ENCODE assay signal across 9 mouse cellular contexts in the genomic region with DNA sequence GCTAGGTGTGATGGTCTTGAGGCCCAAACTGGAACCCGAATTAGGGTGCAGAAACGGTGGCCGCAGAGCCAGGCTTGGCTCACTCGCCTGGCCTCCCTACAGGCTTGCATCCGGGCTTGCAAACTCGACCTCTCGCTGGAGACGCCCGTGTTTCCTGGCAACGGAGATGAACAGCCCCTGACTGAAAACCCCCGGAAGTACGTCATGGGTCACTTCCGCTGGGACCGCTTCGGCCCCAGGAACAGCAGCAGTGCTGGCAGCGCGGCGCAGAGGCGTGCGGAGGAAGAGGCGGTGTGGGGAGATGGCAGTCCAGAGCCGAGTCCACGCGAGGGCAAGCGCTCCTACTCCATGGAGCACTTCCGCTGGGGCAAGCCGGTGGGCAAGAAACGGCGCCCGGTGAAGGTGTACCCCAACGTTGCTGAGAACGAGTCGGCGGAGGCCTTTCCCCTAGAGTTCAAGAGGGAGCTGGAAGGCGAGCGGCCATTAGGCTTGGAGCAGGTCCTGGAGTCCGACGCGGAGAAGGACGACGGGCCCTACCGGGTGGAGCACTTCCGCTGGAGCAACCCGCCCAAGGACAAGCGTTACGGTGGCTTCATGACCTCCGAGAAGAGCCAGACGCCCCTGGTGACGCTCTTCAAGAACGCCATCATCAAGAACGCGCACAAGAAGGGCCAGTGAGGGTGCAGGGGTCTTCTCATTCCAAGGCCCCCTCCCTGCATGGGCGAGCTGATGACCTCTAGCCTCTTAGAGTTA. TPM values are rescaled to one million over a fixed set of nuclear protein-coding genes. Genes with fewer than 3 reads are reported as not detected.
DNase-seq lines count a peak whose midpoint lies in the region; ATAC-seq and TF ChIP-seq lines count a peak whose summit lies in the region.
"Had no signal": no experiment of that assay in that cellular context is flagged by ENCODE, and none has a peak within 500 bp of the region (broad histone marks: within the 10 kb centered on the region; RNA-seq: fewer than 3 reads in every experiment).

No protein-coding gene starts in this region.

- TF ChIP-seq RAD21 in CH12.LX (IDR thresholded peaks at IDR 0.05; ENCODE audit: low read depth, low read length), result no peak

- H3K4me3 ChIP-seq in CH12.LX (replicated peaks in 1 of 3; ENCODE audit: low read depth in 2 of 3, low read length in 2 of 3, poor library complexity in 1 of 3), result peak overlapping the region; percentile 61 to 95 (median 77)
- H3K4me3 ChIP-seq in forebrain, postnatal 0 days (ENCODE audit: low read depth, low read length), result peak overlapping the region; percentile 70
- H3K4me3 ChIP-seq in liver, postnatal 0 days (ENCODE audit: low read depth, low read length), result peak overlapping the region; percentile 50
- peak overlapping the region; percentile 68 for H3K4me3 ChIP-seq in neural tube, embryonic 13.5 days
- peak overlapping the region; percentile 58 for H3K4me3 ChIP-seq in stomach, postnatal 0 days (ENCODE audit: low read depth, low read length)

- no peaks in the 10 kb centered on the region for H3K9me3 ChIP-seq in CH12.LX (replicated peaks; ENCODE audit: low read length)
- H3K9me3 ChIP-seq in forebrain, postnatal 0 days (ENCODE audit: low read length), result no peaks in the 10 kb centered on the region
- no peaks in the 10 kb centered on the region for H3K9me3 ChIP-seq in liver, postnatal 0 days (ENCODE audit: low read length)
- no peaks in the 10 kb centered on the region for H3K9me3 ChIP-seq in neural tube, embryonic 13.5 days
- H3K9me3 ChIP-seq in stomach, postnatal 0 days (ENCODE audit: control insufficient read depth, low read length), result no peaks in the 10 kb centered on the region

- no peaks in the 10 kb centered on the region for H3K36me3 ChIP-seq in CH12.LX (replicated peaks in 1 of 2; ENCODE audit: control insufficient read depth in 1 of 2, insufficient read depth in 1 of 2, low read length in 1 of 2)
- H3K36me3 ChIP-seq in forebrain, postnatal 0 days (ENCODE audit: insufficient read depth), result peaks cover 8% of the 10 kb centered on the region; the same call in 1 of the 2 replicates
- H3K36me3 ChIP-seq in liver, postnatal 0 days (replicated peaks; ENCODE audit: insufficient read depth, low read length), result no peaks in the 10 kb centered on the region
- H3K36me3 ChIP-seq in neural tube, embryonic 13.5 days, result peaks cover 19% of the 10 kb centered on the region
- H3K36me3 ChIP-seq in stomach, postnatal 0 days (ENCODE audit: control insufficient read depth, insufficient read depth, low read length), result no peaks in the 10 kb centered on the region

- no peaks in the 10 kb centered on the region for H3K79me2 ChIP-seq in CH12.LX (replicated peaks; ENCODE audit: control insufficient read depth, extremely low read depth, insufficient read depth, poor library complexity, severe bottlenecking)

- H3K4me1 ChIP-seq in CH12.LX (ENCODE audit: control insufficient read depth in 1 of 2, insufficient read depth in 2 of 2), result peaks cover 2 to 10% of the 10 kb centered on the region in 2 experiments; a peak in 2 of 4 replicates
- H3K4me1 ChIP-seq in forebrain, postnatal 0 days (ENCODE audit: insufficient read depth), result peaks cover 7% of the 10 kb centered on the region; the same call in 1 of the 2 replicates
- H3K4me1 ChIP-seq in liver, postnatal 0 days (ENCODE audit: insufficient read depth), result peaks cover 11% of the 10 kb centered on the region
- peaks cover 12% of the 10 kb centered on the region for H3K4me1 ChIP-seq in neural tube, embryonic 13.5 days (replicated peaks)
- peaks cover 3% of the 10 kb centered on the region; the same call in 1 of the 2 replicates for H3K4me1 ChIP-seq in stomach, postnatal 0 days (replicated peaks; ENCODE audit: control insufficient read depth, insufficient read depth)

- TF ChIP-seq CTCF in CH12.LX (conservative IDR thresholded peaks at IDR 0.05 in 1 of 2, IDR thresholded peaks at IDR 0.05 in 1 of 2; ENCODE audit: low read depth in 2 of 2, low read length in 2 of 2), result no peak
- TF ChIP-seq CTCF in forebrain, postnatal 0 days (IDR thresholded peaks at IDR 0.05; ENCODE audit: low read depth), result no peak
- TF ChIP-seq CTCF in liver, postnatal 0 days (IDR thresholded peaks at IDR 0.05; ENCODE audit: low read depth), result no peak
- 0 out of 2 replicates have a peak, but pooled peaks have one; percentile 1 for TF ChIP-seq CTCF in stomach, postnatal 0 days (IDR thresholded peaks at IDR 0.05; ENCODE audit: low read depth)

- whole genome bisulfite sequencing in forebrain, postnatal 0 days, result 7% methylated on average over 53 of the region's 53 CpGs
- 5% methylated on average over 53 of the region's 53 CpGs for WGBS in liver, postnatal 0 days (ENCODE audit: insufficient replicate concordance)
- WGBS in neural tube, embryonic 13.5 days, result 1% methylated on average over 53 of the region's 53 CpGs
- WGBS in stomach, postnatal 0 days, result 5% methylated on average over 53 of the region's 53 CpGs

- H3K9ac ChIP-seq in CH12.LX (ENCODE audit: insufficient read depth, low read depth), result peak overlapping the region; percentile 96
- H3K9ac ChIP-seq in forebrain, postnatal 0 days, result peak overlapping the region; percentile 81
- peak overlapping the region; percentile 44; the same call in 1 of the 2 replicates for H3K9ac ChIP-seq in liver, postnatal 0 days (replicated peaks)
- H3K9ac ChIP-seq in neural tube, embryonic 13.5 days, result peak overlapping the region; percentile 87
- peak overlapping the region; percentile 64 for H3K9ac ChIP-seq in stomach, postnatal 0 days (ENCODE audit: low read length)

- peaks cover 24% of the 10 kb centered on the region for H3K27me3 ChIP-seq in CH12.LX (replicated peaks)
- H3K27me3 ChIP-seq in forebrain, postnatal 0 days (ENCODE audit: insufficient read depth, low read length), result peaks cover 5% of the 10 kb centered on the region; the same call in 1 of the 2 replicates
- peaks cover 3% of the 10 kb centered on the region; the same call in 1 of the 2 replicates for H3K27me3 ChIP-seq in liver, postnatal 0 days (ENCODE audit: insufficient read depth, low read length)
- peaks cover 27% of the 10 kb centered on the region for H3K27me3 ChIP-seq in neural tube, embryonic 13.5 days
- no peaks in the 10 kb centered on the region; the same call in 1 of the 2 replicates for H3K27me3 ChIP-seq in stomach, postnatal 0 days (ENCODE audit: control insufficient read depth, insufficient read depth, low read length)

- peak; percentile 97 for ATAC-seq in forebrain, postnatal 0 days
- peak; percentile 90 for ATAC-seq in liver, postnatal 0 days
- peak; percentile 98 for ATAC-seq in neural tube, embryonic 13.5 days (ENCODE audit: low read depth)
- ATAC-seq in stomach, postnatal 0 days (ENCODE audit: low FRiP score, low TSS enrichment), result peak; percentile 94

- peak overlapping the region; percentile 91 for H3K4me2 ChIP-seq in CH12.LX (ENCODE audit: insufficient read depth, low read depth, poor library complexity, severe bottlenecking)
- peak overlapping the region; percentile 97 for H3K4me2 ChIP-seq in forebrain, postnatal 0 days (ENCODE audit: low read depth)
- peak overlapping the region; percentile 79 for H3K4me2 ChIP-seq in liver, postnatal 0 days (ENCODE audit: low read depth, low read length)
- peak overlapping the region; percentile 83 for H3K4me2 ChIP-seq in neural tube, embryonic 13.5 days
- H3K4me2 ChIP-seq in stomach, postnatal 0 days (replicated peaks; ENCODE audit: low read depth), result peak overlapping the region; percentile 88

- intact Hi-C loops in heart, postnatal 36 days (cut with DNase I), result no loop called here

- in situ Hi-C loops in CH12.LX (cut with MboI; ENCODE audit: low pct_ligation_motif_present, low pct_unique_long_range_greater_than_20kb, low sequenced_read_pairs), result no loop called here

- H3K27ac ChIP-seq in CH12.LX (ENCODE audit: insufficient read depth, low read depth), result peak overlapping the region; percentile 86
- peak overlapping the region; percentile 93 for H3K27ac ChIP-seq in forebrain, postnatal 0 days (ENCODE audit: low read depth, low read length)
- peak overlapping the region; percentile 64; the same call in 1 of the 2 replicates for H3K27ac ChIP-seq in liver, postnatal 0 days (ENCODE audit: low read depth)
- peak overlapping the region; percentile 96 for H3K27ac ChIP-seq in neural tube, embryonic 13.5 days (replicated peaks)
- peak overlapping the region; percentile 76 for H3K27ac ChIP-seq in stomach, postnatal 0 days (replicated peaks)

- TF ChIP-seq POLR2A in CH12.LX (IDR thresholded peaks at IDR 0.05; ENCODE audit: low read depth, low read length), result peak; percentile 98

- TF ChIP-seq EP300 in CH12.LX (IDR thresholded peaks at IDR 0.05; ENCODE audit: low read length), result no peak
- no peak for TF ChIP-seq EP300 in liver, postnatal 0 days (IDR thresholded peaks at IDR 0.05; ENCODE audit: low read depth)
- TF ChIP-seq EP300 in stomach, postnatal 0 days (optimal IDR thresholded peaks at IDR 0.05), result no peak

- dilution Hi-C loops in CH12.LX (cut with MboI; ENCODE audit: extremely low pct_ligation_motif_present, extremely low pct_unique_long_range_greater_than_20kb, low sequenced_read_pairs), result no loop called here

- peak; percentile 96 for DNase-seq in CH12.LX (ENCODE audit: extremely low read depth)
- peak; percentile 90 for DNase-seq in cerebellum, adult 11-12 months
- peak; percentile 92 for DNase-seq in forebrain, postnatal 0 days
- DNase-seq in heart, postnatal 36 days, result peak; percentile 89 to 90
- peak; percentile 78 to 85 for DNase-seq in layer of hippocampus, adult 18-20 months (ENCODE audit: low spot score in 2 of 2)
- peak; percentile 80 for DNase-seq in liver, postnatal 0 days
- DNase-seq in stomach, postnatal 0 days (ENCODE audit: low spot score), result peak; percentile 81

TF ChIP-seq in CH12.LX, 34 proteins besides CTCF, POLR2A, EP300 and RAD21 (continues in another document):
- TF ChIP-seq MAX (IDR thresholded peaks at IDR 0.05; ENCODE audit: low read length) (peak; percentile 88), IRF4 (IDR thresholded peaks at IDR 0.05; ENCODE audit: low read depth, low read length) (peak; percentile 73), RCOR1 (conservative IDR thresholded peaks at IDR 0.05; ENCODE audit: low read depth, low read length) (no peak), CHD2 (IDR thresholded peaks at IDR 0.05; ENCODE audit: low read length) (no peak), ETS1 (conservative IDR thresholded peaks at IDR 0.05; ENCODE audit: low read depth, low read length) (no peak; the same call in 1 of the 2 replicates), ZKSCAN1 (IDR thresholded peaks at IDR 0.05; ENCODE audit: borderline replicate concordance, low read depth, low read length) (no peak), E2F4 (IDR thresholded peaks at IDR 0.05; ENCODE audit: insufficient replicate concordance, low read depth, low read length) (no peak), JUN (IDR thresholded peaks at IDR 0.05; ENCODE audit: insufficient read depth, low read depth, low read length) (no peak)

RNA-seq across cellular contexts. Expression of gene Pomc, which starts 5.2 kb away (rescaled TPM):
- 3.5 and 4.4 TPM in 2 replicates for total RNA-seq in CH12.LX (2012; rRNA removed)
- 2.8 and 2.9 TPM in 2 replicates for total RNA-seq in CH12.LX (2014; rRNA removed)
- polyA plus RNA-seq in CH12.LX (2012; ENCODE audit: insufficient read length, low read depth), result 2.5 and 3.2 TPM in 2 replicates
- 3.9 and 6.7 TPM in 2 replicates for total RNA-seq in forebrain, postnatal 0 days (2014; rRNA removed)
- 3.7 and 4.8 TPM in 2 replicates for polyA plus RNA-seq in forebrain, postnatal 0 days (2015; fragmentation: Nextera tagmentation; extraction: Ambion mirVana)
- under 1 TPM; 0.27 to 0.42 TPM for total RNA-seq in heart, postnatal 36 days (2021)
- total RNA-seq in layer of hippocampus, adult 18-20 months (2021), result 1 to 10 TPM; 2.3 to 2.4 TPM
- 0.40 and 0.73 TPM in 2 replicates for polyA plus RNA-seq in liver, postnatal 0 days (2015; fragmentation: Nextera tagmentation; extraction: Ambion mirVana)
- polyA plus RNA-seq in neural tube, embryonic 13.5 days (2015; fragmentation: Nextera tagmentation; extraction: Ambion mirVana), result 3.7 and 4.7 TPM in 2 replicates
- polyA plus RNA-seq in stomach, postnatal 0 days (2015; fragmentation: Nextera tagmentation; extraction: Ambion mirVana), result 0.96 and 1.2 TPM in 2 replicates
- total RNA-seq: MEL had no signal

Comparison
In these comparisons a context has a peak if more than half of its experiments do, and no peak if none do; other contexts are left out.
1. Peak in every context shown above with its lines: DNase-seq, ATAC-seq, H3K4me3 ChIP-seq and H3K27ac ChIP-seq.
2. H3K9ac ChIP-seq: peak in every context shown above with its lines; median percentile 96 in CH12.LX; 87 in neural tube, embryonic 13.5 days; 81 in forebrain, postnatal 0 days; 64 in stomach, postnatal 0 days; 44 in liver, postnatal 0 days.